Mouse (Mus musculus) adrenal gland, postnatal 4 days (tissue): ENCODE measurements around the gene Slc7a11. TPM values are rescaled to one million over a fixed set of nuclear protein-coding genes. Genes with fewer than 3 reads are reported as not detected.

ENCODE experiments used
- DNase-seq, 2 experiments: peaks; one replicate each; pipeline ENCODE4 v3.0.0; 2021 to 2022; ENCODE audit warnings: low spot score in 2 of 2, mixed read lengths in 2 of 2
- total RNA-seq, 2 experiments: library from RNA; stranded (reverse); gene quantifications; 2 replicates each; pipeline ENCODE4 v1.2.3; 2021

The Slc7a11 gene
- total RNA-seq, 2 experiments from 2014 or later = 0.34 to 0.50 TPM

- DNase-seq = no peak
These were observed 257.0 kb downstream of the Slc7a11 start for GRCm38 (mm10) chr3:50186369-50186768.

GRCm38 (mm10) chr3:50185879-50186278, 257.5 kb downstream of the Slc7a11 start:
- DNase-seq = no peak

- no peak for DNase-seq
These were observed 282.7 kb downstream of the Slc7a11 start for GRCm38 (mm10) chr3:50160756-50161155.

- no peak for DNase-seq
These were observed 299.3 kb downstream of the Slc7a11 start for GRCm38 (mm10) chr3:50144144-50144543.

GRCm38 (mm10) chr3:50138319-50138718, 305.1 kb downstream of the Slc7a11 start:
- no peak for DNase-seq

- DNase-seq = no peak
These were observed 311.2 kb downstream of the Slc7a11 start for GRCm38 (mm10) chr3:50132204-50132603.

- DNase-seq = no peak
These were observed 313.1 kb downstream of the Slc7a11 start for GRCm38 (mm10) chr3:50130319-50130718.

GRCm38 (mm10) chr3:50121001-50121400, 322.4 kb downstream of the Slc7a11 start:
- DNase-seq = no peak

GRCm38 (mm10) chr3:50116266-50116665, 327.1 kb downstream of the Slc7a11 start:
- no peak for DNase-seq

- DNase-seq = no peak
These were observed 337.9 kb downstream of the Slc7a11 start for GRCm38 (mm10) chr3:50105509-50105908.

GRCm38 (mm10) chr3:50094404-50095092, 348.9 kb downstream of the Slc7a11 start:
- no peak for DNase-seq

GRCm38 (mm10) chr3:50076979-50077378, 366.4 kb downstream of the Slc7a11 start:
- DNase-seq = peak in 1 of 2 experiments; percentile 24

GRCm38 (mm10) chr3:50063396-50063795, 380.0 kb downstream of the Slc7a11 start:
- no peak for DNase-seq

- DNase-seq = no peak
These were observed 398.7 kb downstream of the Slc7a11 start for GRCm38 (mm10) chr3:50044666-50045065.

GRCm38 (mm10) chr3:50044160-50044559, 399.3 kb downstream of the Slc7a11 start:
- no peak for DNase-seq

GRCm38 (mm10) chr3:50041141-50041540, 402.3 kb downstream of the Slc7a11 start:
- DNase-seq = no peak

GRCm38 (mm10) chr3:50035875-50036528, 407.4 kb downstream of the Slc7a11 start:
- DNase-seq = no peak

- no peak for DNase-seq
These were observed 410.1 kb downstream of the Slc7a11 start for GRCm38 (mm10) chr3:50033325-50033724.

- no peak for DNase-seq
These were observed 417.4 kb downstream of the Slc7a11 start for GRCm38 (mm10) chr3:50026039-50026438.

- DNase-seq = no peak
These were observed 429.0 kb downstream of the Slc7a11 start for GRCm38 (mm10) chr3:50014396-50014795.

GRCm38 (mm10) chr3:50012012-50012411, 431.4 kb downstream of the Slc7a11 start:
- no peak for DNase-seq

GRCm38 (mm10) chr3:50003970-50004683, 439.3 kb downstream of the Slc7a11 start:
- no peak for DNase-seq
